Mouse (Mus musculus) megakaryocyte, embryonic 14.5 days (primary cell): Measurements from ENCODE around the gene Trim11.

Experiments used
- FLI1 ChIP-seq: IDR thresholded peaks from 2 replicates; pipeline ENCODE4 v1.6.1; 2012; ENCODE audit warnings: low read length, inconsistent platforms, mixed read lengths
- GATA1 ChIP-seq: IDR thresholded peaks from 3 replicates; pipeline ENCODE4 v1.6.1; 2012; ENCODE audit warnings: mixed read lengths, low read length, inconsistent platforms, borderline replicate concordance

DNA sequence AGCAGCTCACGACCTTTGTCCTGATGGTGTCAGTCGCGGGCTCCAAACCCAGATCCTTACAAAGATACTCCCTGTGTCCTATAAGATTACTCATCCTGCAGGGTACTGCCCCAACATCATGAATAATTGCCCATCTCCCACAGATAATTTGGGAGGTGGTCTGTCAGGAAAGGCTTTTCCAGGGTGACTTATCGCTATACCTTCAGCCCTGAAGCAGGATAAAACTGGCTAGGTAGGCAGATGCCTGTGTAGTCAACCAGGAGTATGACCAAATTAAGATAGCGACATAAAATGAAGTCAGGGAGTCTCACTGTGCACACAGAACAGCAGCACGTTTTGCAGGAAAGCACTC lies 38.8 kb upstream of the Trim11 start:
- TF ChIP-seq GATA1: no peak
- TF ChIP-seq FLI1: no peak
